In genomic region chr1:86581692-86582450, GRCm38 (mm10) we compare ENCODE assay signal across 8 mouse cellular contexts. TPM values are rescaled to one million over a fixed set of nuclear protein-coding genes. Genes with fewer than 3 reads are reported as not detected.
DNase-seq lines count a peak whose midpoint lies in the region; ATAC-seq and TF ChIP-seq lines count a peak whose summit lies in the region.

No protein-coding gene starts in this region.

- peak; percentile 82 for ATAC-seq in heart, embryonic 12.5 days (ENCODE audit: insufficient number of reproducible peaks, low FRiP score)
- peak; percentile 14 for ATAC-seq in common myeloid progenitor, adult 5-6 weeks (replicated peaks; ENCODE audit: low read depth, poor library complexity, severe bottlenecking)
- peak; percentile 77 for ATAC-seq in heart, postnatal 0 days (ENCODE audit: insufficient read depth, low read depth)
- ATAC-seq in limb, embryonic 12.5 days (ENCODE audit: insufficient number of reproducible peaks, insufficient read depth, low FRiP score, low TSS enrichment, low read depth), result peak; percentile 83
- peak; percentile 83 for ATAC-seq in midbrain, embryonic 11.5 days (ENCODE audit: low FRiP score)

- H3K36me3 ChIP-seq in heart, embryonic 12.5 days, result 0 out of 2 replicates have a peak, but pooled peaks cover 3% of the 10 kb centered on the region
- no peaks in the 10 kb centered on the region for H3K36me3 ChIP-seq in ES-E14 (ENCODE audit: control insufficient read depth, insufficient read depth, low read length, poor library complexity, severe bottlenecking)
- H3K36me3 ChIP-seq in heart, postnatal 0 days (replicated peaks; ENCODE audit: control insufficient read depth, insufficient read depth, low read length), result no peaks in the 10 kb centered on the region
- H3K36me3 ChIP-seq in limb, embryonic 12.5 days, result peaks cover 5% of the 10 kb centered on the region; the same call in 1 of the 2 replicates
- no peaks in the 10 kb centered on the region for H3K36me3 ChIP-seq in midbrain, embryonic 11.5 days (ENCODE audit: control insufficient read depth, insufficient read depth, low read length)

- intact Hi-C loops in heart, postnatal 25 days (cut with DNase I), result loop anchor here (10.0 kb wide), 1 partner anchor 123 kb away; the partner anchor contains the start of gene Dis3l2

- no peaks in the 10 kb centered on the region for H3K27me3 ChIP-seq in heart, embryonic 12.5 days (replicated peaks)
- H3K27me3 ChIP-seq in heart, postnatal 0 days (ENCODE audit: control insufficient read depth, insufficient read depth, low read length), result no peaks in the 10 kb centered on the region
- H3K27me3 ChIP-seq in limb, embryonic 12.5 days, result no peaks in the 10 kb centered on the region
- H3K27me3 ChIP-seq in midbrain, embryonic 11.5 days (ENCODE audit: control insufficient read depth, insufficient read depth, low read length), result no peaks in the 10 kb centered on the region

- peaks cover 13% of the 10 kb centered on the region for H3K4me1 ChIP-seq in heart, embryonic 12.5 days (replicated peaks)
- H3K4me1 ChIP-seq in ES-E14 (ENCODE audit: control insufficient read depth in 2 of 2, insufficient read depth in 2 of 2, low read length in 2 of 2, poor library complexity in 1 of 2), result peaks cover 0 to 5% of the 10 kb centered on the region in 2 experiments; a peak in 2 of 4 replicates
- peaks cover 12% of the 10 kb centered on the region for H3K4me1 ChIP-seq in heart, postnatal 0 days (ENCODE audit: control insufficient read depth, insufficient read depth)
- peaks cover 10% of the 10 kb centered on the region for H3K4me1 ChIP-seq in limb, embryonic 12.5 days (replicated peaks)
- peaks cover 5% of the 10 kb centered on the region for H3K4me1 ChIP-seq in midbrain, embryonic 11.5 days (ENCODE audit: control insufficient read depth, insufficient read depth, low read length)

- in situ Hi-C loops in ES-E14 (cut with MboI; ENCODE audit: low sequenced_read_pairs in 2 of 2, unreplicated experiment in 2 of 2), result no loop called here

- TF ChIP-seq EP300 in heart, postnatal 0 days (IDR thresholded peaks at IDR 0.05; ENCODE audit: low read depth), result no peak

- peak overlapping the region; percentile 89 for H3K4me2 ChIP-seq in heart, embryonic 12.5 days
- H3K4me2 ChIP-seq in heart, postnatal 0 days (ENCODE audit: low read depth, low read length), result peak overlapping the region; percentile 80
- H3K4me2 ChIP-seq in limb, embryonic 12.5 days, result peak overlapping the region; percentile 85
- peak overlapping the region; percentile 75 for H3K4me2 ChIP-seq in midbrain, embryonic 11.5 days

- H3K4me3 ChIP-seq in heart, embryonic 12.5 days, result peak overlapping the region; percentile 90
- peak overlapping the region; percentile 91 to 98 for H3K4me3 ChIP-seq in ES-E14 (ENCODE audit: insufficient read depth in 1 of 2, low read depth in 1 of 2, low read length in 2 of 2, poor library complexity in 1 of 2, severe bottlenecking in 1 of 2)
- peak overlapping the region; percentile 66 for H3K4me3 ChIP-seq in heart, postnatal 0 days (ENCODE audit: low read depth, low read length)
- peak overlapping the region; percentile 90 for H3K4me3 ChIP-seq in limb, embryonic 12.5 days (replicated peaks)
- peak overlapping the region; percentile 89 for H3K4me3 ChIP-seq in midbrain, embryonic 11.5 days (ENCODE audit: low read depth, low read length)

- peak overlapping the region; percentile 41; the same call in 1 of the 2 replicates for H3K27ac ChIP-seq in heart, embryonic 12.5 days (ENCODE audit: poor library complexity, severe bottlenecking)
- H3K27ac ChIP-seq in ES-E14 (ENCODE audit: insufficient read depth, low read depth, low read length, poor library complexity, severe bottlenecking), result no peak overlapping the region
- peak overlapping the region; percentile 43 for H3K27ac ChIP-seq in heart, postnatal 0 days (ENCODE audit: low read depth)
- H3K27ac ChIP-seq in limb, embryonic 12.5 days, result peak overlapping the region; percentile 87
- peak overlapping the region; percentile 25 for H3K27ac ChIP-seq in midbrain, embryonic 11.5 days (ENCODE audit: low read depth, low read length)

- no peaks in the 10 kb centered on the region for H3K9me3 ChIP-seq in heart, embryonic 12.5 days (replicated peaks)
- H3K9me3 ChIP-seq in ES-E14 (ENCODE audit: control insufficient read depth, insufficient read depth, low read depth, low read length), result no peaks in the 10 kb centered on the region
- H3K9me3 ChIP-seq in heart, postnatal 0 days (replicated peaks; ENCODE audit: control insufficient read depth, low read length), result no peaks in the 10 kb centered on the region
- H3K9me3 ChIP-seq in limb, embryonic 12.5 days, result no peaks in the 10 kb centered on the region
- no peaks in the 10 kb centered on the region for H3K9me3 ChIP-seq in midbrain, embryonic 11.5 days (ENCODE audit: control insufficient read depth, low read length)

- H3K9ac ChIP-seq in heart, embryonic 12.5 days, result peak overlapping the region; percentile 93
- H3K9ac ChIP-seq in ES-E14 (ENCODE audit: insufficient read depth, low read depth, low read length, poor library complexity, severe bottlenecking), result peak overlapping the region; percentile 92
- peak overlapping the region; percentile 68 for H3K9ac ChIP-seq in heart, postnatal 0 days (replicated peaks; ENCODE audit: low read depth, low read length)
- H3K9ac ChIP-seq in limb, embryonic 12.5 days (replicated peaks), result peak overlapping the region; percentile 80
- peak overlapping the region; percentile 79 for H3K9ac ChIP-seq in midbrain, embryonic 11.5 days (ENCODE audit: low read length)

- WGBS in heart, embryonic 12.5 days, result 1% methylated on average over 37 of the region's 38 CpGs
- WGBS in heart, postnatal 0 days, result under 1% methylated on average over 24 of the region's 38 CpGs
- WGBS in limb, embryonic 12.5 days, result 1% methylated on average over 34 of the region's 38 CpGs
- 3% methylated on average over 32 of the region's 38 CpGs for WGBS in midbrain, embryonic 11.5 days

- no peak for TF ChIP-seq CTCF in heart, postnatal 0 days (IDR thresholded peaks at IDR 0.05; ENCODE audit: low read depth)

- no peak for DNase-seq in heart, postnatal 25 days (ENCODE audit: low spot score)
- DNase-seq in ES-E14 (ENCODE audit: low read depth, low spot score), result no peak
- DNase-seq in heart, postnatal 0 days (ENCODE audit: low spot score), result no peak
- peak; percentile 83 for DNase-seq in midbrain, embryonic 11.5 days (ENCODE audit: low spot score, missing footprints)
- peak; percentile 50 for DNase-seq in thymus, postnatal 4 days

TF ChIP-seq in ES-E14, 5 proteins besides CTCF, POLR2A, EP300 and RAD21:
- TF ChIP-seq ZNF384 (IDR thresholded peaks at IDR 0.05; ENCODE audit: low read depth, low read length), result no peak

RNA-seq across cellular contexts. Expression of gene Pde6d, which starts 0.6 kb away (rescaled TPM):
- 83.5 and 89.5 TPM in 2 replicates for polyA plus RNA-seq in heart, embryonic 12.5 days (2016; fragmentation: Nextera tagmentation; extraction: Ambion mirVana)
- 10 to 100 TPM; 43.5 to 45.6 TPM for total RNA-seq in heart, postnatal 25 days (2021)
- 5.4 and 9.2 TPM in 2 replicates for total RNA-seq in ES-E14 (2012; rRNA removed)
- total RNA-seq in common myeloid progenitor, adult 5-6 weeks (2017), result 7.5 and 8.5 TPM in 2 replicates
- 19.8 and 25.0 TPM in 2 replicates for total RNA-seq in heart, postnatal 0 days (2014; rRNA removed; ENCODE audit: low replicate concordance)
- polyA plus RNA-seq in heart, postnatal 0 days (2015; fragmentation: Nextera tagmentation; extraction: Ambion mirVana), result 50.5 and 57.4 TPM in 2 replicates
- polyA plus RNA-seq in limb, embryonic 12.5 days (2016; fragmentation: Nextera tagmentation; extraction: Ambion mirVana), result 89.8 and 90.7 TPM in 2 replicates
- 94.3 and 98.3 TPM in 2 replicates for polyA plus RNA-seq in midbrain, embryonic 11.5 days (2014; fragmentation: Nextera tagmentation; extraction: Ambion mirVana)

RNA-seq across cellular contexts. Expression of gene Cops7b, which starts 0.8 kb away (rescaled TPM):
- polyA plus RNA-seq in heart, embryonic 12.5 days (2016; fragmentation: Nextera tagmentation; extraction: Ambion mirVana), result 28.6 and 32.6 TPM in 2 replicates
- 10 to 100 TPM; 10.1 TPM for total RNA-seq in heart, postnatal 25 days (2021)
- 23.6 and 27.4 TPM in 2 replicates for total RNA-seq in ES-E14 (2012; rRNA removed)
- 23.3 and 25.8 TPM in 2 replicates for total RNA-seq in common myeloid progenitor, adult 5-6 weeks (2017)
- 16.0 and 20.7 TPM in 2 replicates for total RNA-seq in heart, postnatal 0 days (2014; rRNA removed; ENCODE audit: low replicate concordance)
- 14.0 TPM in 2 replicates for polyA plus RNA-seq in heart, postnatal 0 days (2015; fragmentation: Nextera tagmentation; extraction: Ambion mirVana)
- polyA plus RNA-seq in limb, embryonic 12.5 days (2016; fragmentation: Nextera tagmentation; extraction: Ambion mirVana), result 57.8 and 59.2 TPM in 2 replicates
- 54.1 and 54.8 TPM in 2 replicates for polyA plus RNA-seq in midbrain, embryonic 11.5 days (2014; fragmentation: Nextera tagmentation; extraction: Ambion mirVana)

RNA-seq across cellular contexts. Expression of gene Ptma, which starts 55.3 kb away (rescaled TPM):
- 1,057 and 1,113 TPM in 2 replicates for polyA plus RNA-seq in heart, embryonic 12.5 days (2016; fragmentation: Nextera tagmentation; extraction: Ambion mirVana)
- total RNA-seq in heart, postnatal 25 days (2021), result 100 to 1,000 TPM; 231 to 265 TPM
- total RNA-seq in ES-E14 (2012; rRNA removed), result 2,106 and 2,587 TPM in 2 replicates
- 6,083 and 6,415 TPM in 2 replicates for total RNA-seq in common myeloid progenitor, adult 5-6 weeks (2017)
- total RNA-seq in heart, postnatal 0 days (2014; rRNA removed; ENCODE audit: low replicate concordance), result 379 and 399 TPM in 2 replicates
- polyA plus RNA-seq in heart, postnatal 0 days (2015; fragmentation: Nextera tagmentation; extraction: Ambion mirVana), result 597 and 614 TPM in 2 replicates
- 3,930 and 4,018 TPM in 2 replicates for polyA plus RNA-seq in limb, embryonic 12.5 days (2016; fragmentation: Nextera tagmentation; extraction: Ambion mirVana)
- 3,090 and 3,352 TPM in 2 replicates for polyA plus RNA-seq in midbrain, embryonic 11.5 days (2014; fragmentation: Nextera tagmentation; extraction: Ambion mirVana)

Comparison
In these comparisons a context has a peak if more than half of its experiments do, and no peak if none do; other contexts are left out.
1. ATAC-seq: peak in every context shown above with its lines; median percentile 83 in limb, embryonic 12.5 days; 83 in midbrain, embryonic 11.5 days; 82 in heart, embryonic 12.5 days; 77 in heart, postnatal 0 days; 14 in common myeloid progenitor, adult 5-6 weeks.
2. DNase-seq: peak in midbrain, embryonic 11.5 days (single experiment) and thymus, postnatal 4 days (single experiment); none in heart, postnatal 25 days (single experiment), ES-E14 (single experiment) and heart, postnatal 0 days (single experiment).
3. Peak in every context shown above with its lines, with median percentiles within 50 percentile points of each other: H3K4me2 ChIP-seq, H3K4me3 ChIP-seq and H3K9ac ChIP-seq.